Mouse (Mus musculus) spleen, adult 2 months (tissue): Measurements from ENCODE around the gene Atp6v1c2. TPM values are rescaled to one million over a fixed set of nuclear protein-coding genes. Genes with fewer than 3 reads are reported as not detected.

Experiments used
- DNase-seq, 2 experiments: peaks; one replicate each; pipeline versions ENCODE4 v3.0.0 to v3.0.0-alpha.2; 2012 to 2021; ENCODE audit warnings: low spot score in 2 of 2, low read depth in 1 of 2
- H3K27ac ChIP-seq: fragments of 200-500 bp; 2 replicates; pipeline ENCODE4 v1.5.1; 2012; ENCODE audit warnings: low read length, inconsistent platforms; ENCODE audit not compliant: insufficient read depth
- H3K27me3 ChIP-seq: fragments of 200-500 bp; 2 replicates; pipeline ENCODE4 v1.6.1; 2012; ENCODE audit warnings: mild to moderate bottlenecking, moderate library complexity, low read length, inconsistent platforms; ENCODE audit not compliant: control insufficient read depth, insufficient read depth
- H3K36me3 ChIP-seq: fragments of 200-500 bp; 2 replicates; pipeline ENCODE4 v1.6.1; 2012; ENCODE audit warnings: mild to moderate bottlenecking, low read length, inconsistent platforms; ENCODE audit not compliant: control insufficient read depth, insufficient read depth
- H3K4me1 ChIP-seq: fragments of 200-500 bp; 2 replicates; pipeline ENCODE4 v1.6.1; 2011; ENCODE audit warnings: inconsistent platforms; ENCODE audit not compliant: control insufficient read depth, insufficient read depth, insufficient read length
- H3K4me3 ChIP-seq: fragments of 200-500 bp; 2 replicates; pipeline ENCODE4 v1.5.1; 2011; ENCODE audit warnings: mild to moderate bottlenecking, inconsistent platforms; ENCODE audit not compliant: insufficient read depth, insufficient read length; ENCODE audit errors: extremely low read depth
- CTCF ChIP-seq: fragments of 200-500 bp; IDR thresholded peaks from 2 replicates; pipeline ENCODE4 v1.5.1; 2011; ENCODE audit warnings: mild to moderate bottlenecking, inconsistent platforms; ENCODE audit not compliant: insufficient read depth, insufficient read length, insufficient replicate concordance; ENCODE audit errors: extremely low read depth
- POLR2A ChIP-seq: fragments of 200-500 bp; IDR thresholded peaks from 2 replicates; pipeline ENCODE4 v1.6.1; 2011; ENCODE audit warnings: low read depth, low read length, inconsistent platforms
- WGBS: fragments of 180-500 bp; shearing (Covaris S2); methylation state at CpG from one replicate; pipeline ENCODE4 v1.1.7; 2018; 5-methylcytosine and 5-hydroxymethylcytosine counted together
- polyA plus RNA-seq: library from polyadenylated mRNA; depleted of rRNA; stranded (reverse); fragments of >200 nt; gene quantifications from 2 replicates; pipeline ENCODE4 v1.2.3, GENCODE M21; 2012; rRNA removed

The Atp6v1c2 gene
- not detected in 2 replicates for polyA plus RNA-seq

- Histone ChIP-seq H3K27me3 (peaks cover 7% of the 10 kb centered on the region), H3K36me3 (no peaks in the 10 kb centered on the region), H3K4me3 (no peak within 1 kb of the TSS), H3K4me1 (peaks cover 3% of the 10 kb centered on the region; the same call in 1 of the 2 replicates), H3K27ac (no peak within 1 kb of the TSS)
- 70% methylated on average over 3 of the region's 3 CpGs for WGBS
- no peak for TF ChIP-seq POLR2A
- TF ChIP-seq CTCF = no peak
- no peak for DNase-seq
Measured at GRCm38 (mm10) chr12:17329259-17329658, at the start of gene Atp6v1c2. TSS of gene Atp6v1c2 (minus strand) at chr12:17329359.

DNA sequence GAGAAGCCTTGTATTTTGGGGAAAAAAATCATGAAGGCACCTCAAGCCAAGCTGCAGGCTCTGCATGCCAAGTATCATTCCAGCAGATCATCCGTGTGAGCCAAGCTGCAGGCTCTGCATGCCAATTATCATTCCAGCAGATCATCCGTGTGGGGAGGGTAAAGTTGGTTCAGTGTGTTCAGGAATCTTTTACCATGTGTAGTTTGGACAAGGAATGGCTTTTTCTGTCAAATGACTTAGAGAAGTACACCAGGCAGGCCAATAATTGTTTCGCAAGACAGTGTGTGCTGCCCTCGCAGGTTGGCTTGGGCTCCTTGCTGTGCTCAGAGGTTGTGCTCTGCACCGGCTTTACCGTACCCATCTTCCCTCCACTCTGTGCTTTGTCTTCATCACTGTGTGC is 47.4 kb upstream of the Atp6v1c2 start:
- Histone ChIP-seq H3K27me3 (no peaks in the 10 kb centered on the region), H3K4me3 (no peak overlapping the region), H3K27ac (no peak overlapping the region), H3K36me3 (peaks cover 13% of the 10 kb centered on the region), H3K4me1 (no peaks in the 10 kb centered on the region)
- TF ChIP-seq POLR2A = no peak
- TF ChIP-seq CTCF = no peak
- 90% methylated on average over 6 of the region's 6 CpGs for whole genome bisulfite sequencing
- no peak for DNase-seq

DNA sequence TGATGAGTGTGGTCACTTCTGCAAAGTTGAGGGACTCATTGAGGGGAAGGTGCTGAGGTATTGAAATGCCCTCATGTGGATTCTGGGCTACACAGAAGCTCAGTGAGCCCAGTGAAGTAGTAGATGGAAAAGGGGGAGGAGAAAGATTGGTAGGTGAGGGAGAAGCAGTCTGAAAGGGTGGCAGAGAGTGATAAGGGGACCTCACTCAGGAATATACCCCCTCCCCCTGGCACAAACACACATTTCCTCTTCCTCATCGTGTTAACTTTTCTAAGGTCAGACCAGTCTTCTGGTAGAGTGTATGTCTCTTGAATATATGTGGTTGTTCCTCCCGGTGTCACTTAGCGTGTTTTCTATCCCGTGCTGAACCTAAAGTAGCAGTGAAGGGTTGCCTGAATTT is 46.1 kb upstream of the Atp6v1c2 start:
- WGBS = 65% methylated on average over 4 of the region's 4 CpGs
- no peaks in the 10 kb centered on the region for H3K4me1 ChIP-seq
- no peak overlapping the region for H3K27ac ChIP-seq
- no peak for TF ChIP-seq CTCF
- no peak for TF ChIP-seq POLR2A
- no peak for DNase-seq
- no peaks in the 10 kb centered on the region for H3K27me3 ChIP-seq
- H3K4me3 ChIP-seq = no peak overlapping the region
- peaks cover 13% of the 10 kb centered on the region for H3K36me3 ChIP-seq

- Histone ChIP-seq H3K27ac (no peak overlapping the region), H3K4me3 (no peak overlapping the region), H3K4me1 (no peaks in the 10 kb centered on the region), H3K36me3 (peaks cover 9% of the 10 kb centered on the region), H3K27me3 (no peaks in the 10 kb centered on the region)
- no peak for DNase-seq
- WGBS = 82% methylated on average over 5 of the region's 5 CpGs
- TF ChIP-seq CTCF = no peak
- TF ChIP-seq POLR2A = no peak
Measured at GRCm38 (mm10) chr12:17373470-17373975, 44.4 kb upstream of the Atp6v1c2 start.

DNA sequence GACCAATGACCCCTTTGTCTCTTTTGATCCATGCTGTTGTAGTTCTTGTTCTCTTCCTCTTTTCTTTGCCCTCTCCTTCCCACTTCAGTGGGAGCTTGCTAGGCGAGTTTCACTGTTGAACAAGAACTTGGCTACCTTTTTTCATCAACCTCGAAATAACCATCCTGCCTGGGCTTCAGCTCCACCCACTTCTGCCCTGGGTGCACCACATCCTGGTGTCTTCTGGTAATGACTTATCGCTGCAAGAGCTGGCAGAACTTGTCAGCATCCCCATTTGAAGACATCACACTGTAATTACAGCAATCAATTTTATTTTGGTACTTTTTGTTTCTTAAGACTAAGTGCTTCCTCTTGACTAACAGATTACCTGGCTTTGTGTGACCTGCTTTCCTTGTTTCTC is 43.5 kb upstream of the Atp6v1c2 start:
- WGBS = 36% methylated on average over 3 of the region's 3 CpGs

GRCm38 (mm10) chr12:17371589-17372235 is 42.6 kb upstream of the Atp6v1c2 start:
- H3K27me3 ChIP-seq = no peaks in the 10 kb centered on the region
- peaks cover 13% of the 10 kb centered on the region for H3K36me3 ChIP-seq
- DNase-seq = no peak
- no peak overlapping the region for H3K4me3 ChIP-seq
- no peak overlapping the region for H3K27ac ChIP-seq
- WGBS = 93% methylated on average over 8 of the region's 8 CpGs
- H3K4me1 ChIP-seq = no peaks in the 10 kb centered on the region
- TF ChIP-seq CTCF (no peak; the same call in 1 of the 2 replicates), POLR2A (no peak)

More for the DNA sequence above, 43.5 kb upstream of the Atp6v1c2 start:
- Histone ChIP-seq H3K4me1 (no peaks in the 10 kb centered on the region), H3K27me3 (no peaks in the 10 kb centered on the region), H3K27ac (no peak overlapping the region), H3K4me3 (no peak overlapping the region), H3K36me3 (peaks cover 13% of the 10 kb centered on the region)
- no peak for DNase-seq
- TF ChIP-seq CTCF (no peak), POLR2A (no peak)
